Mouse (Mus musculus): Measurements from ENCODE around the gene Bahcc1. TPM values are rescaled to one million over a fixed set of nuclear protein-coding genes. Genes with fewer than 3 reads are reported as not detected.

The Bahcc1 gene
- polyA plus RNA-seq, 1 experiment from 2014 or later: 8.2 TPM

- ATAC-seq (replicated peaks; ENCODE audit: low FRiP score, low read depth) (peak; percentile 53), DNase-seq (ENCODE audit: low spot score) (peak; percentile 70)
- no peak for TF ChIP-seq CTCF (IDR thresholded peaks at IDR 0.05; ENCODE audit: low read depth)
- 0 out of 2 replicates have a peak overlapping the region, but pooled peaks have one; percentile 50 for H3K4me2 ChIP-seq (ENCODE audit: low read length)
- peaks cover 64% of the 10 kb centered on the region for H3K4me1 ChIP-seq (replicated peaks; ENCODE audit: insufficient read depth, low read length)
- H3K36me3 ChIP-seq (ENCODE audit: insufficient read depth, low read length): no peaks in the 10 kb centered on the region
- 35% methylated on average over 19 of the region's 19 CpGs for WGBS
- peak overlapping the region; percentile 80 for H3K27ac ChIP-seq
- no peak overlapping the region for H3K4me3 ChIP-seq (replicated peaks; ENCODE audit: low read depth, low read length)
- no peaks in the 10 kb centered on the region for H3K27me3 ChIP-seq (ENCODE audit: insufficient read depth, low read length)
- H3K9ac ChIP-seq (ENCODE audit: low read depth, low read length): peak overlapping the region; percentile 13; the same call in 1 of the 2 replicates
- no peaks in the 10 kb centered on the region for H3K9me3 ChIP-seq (replicated peaks; ENCODE audit: low read length)
These were observed 8.9 kb upstream of the Bahcc1 start for GRCm38 (mm10) chr11:120223586-120224487.

- Histone ChIP-seq H3K4me3 (replicated peaks; ENCODE audit: low read depth, low read length) (peak overlapping the region; percentile 4; the same call in 1 of the 2 replicates), H3K9ac (ENCODE audit: low read depth, low read length) (peak overlapping the region; percentile 36; the same call in 1 of the 2 replicates), H3K4me2 (ENCODE audit: low read length) (peak overlapping the region; percentile 50), H3K36me3 (ENCODE audit: insufficient read depth, low read length) (no peaks in the 10 kb centered on the region), H3K9me3 (replicated peaks; ENCODE audit: low read length) (no peaks in the 10 kb centered on the region), H3K4me1 (replicated peaks; ENCODE audit: insufficient read depth, low read length) (peaks cover 70% of the 10 kb centered on the region), H3K27ac (peak overlapping the region; percentile 80), H3K27me3 (ENCODE audit: insufficient read depth, low read length) (no peaks in the 10 kb centered on the region)
- 10% methylated on average over 11 of the region's 11 CpGs for WGBS
- DNase-seq (ENCODE audit: low spot score) (peak; percentile 44), ATAC-seq (replicated peaks; ENCODE audit: low FRiP score, low read depth) (peak; percentile 6; the same call in 1 of the 2 replicates)
- no peak for TF ChIP-seq CTCF (IDR thresholded peaks at IDR 0.05; ENCODE audit: low read depth)
These were observed 8.1 kb upstream of the Bahcc1 start for GRCm38 (mm10) chr11:120224488-120225255.

DNA sequence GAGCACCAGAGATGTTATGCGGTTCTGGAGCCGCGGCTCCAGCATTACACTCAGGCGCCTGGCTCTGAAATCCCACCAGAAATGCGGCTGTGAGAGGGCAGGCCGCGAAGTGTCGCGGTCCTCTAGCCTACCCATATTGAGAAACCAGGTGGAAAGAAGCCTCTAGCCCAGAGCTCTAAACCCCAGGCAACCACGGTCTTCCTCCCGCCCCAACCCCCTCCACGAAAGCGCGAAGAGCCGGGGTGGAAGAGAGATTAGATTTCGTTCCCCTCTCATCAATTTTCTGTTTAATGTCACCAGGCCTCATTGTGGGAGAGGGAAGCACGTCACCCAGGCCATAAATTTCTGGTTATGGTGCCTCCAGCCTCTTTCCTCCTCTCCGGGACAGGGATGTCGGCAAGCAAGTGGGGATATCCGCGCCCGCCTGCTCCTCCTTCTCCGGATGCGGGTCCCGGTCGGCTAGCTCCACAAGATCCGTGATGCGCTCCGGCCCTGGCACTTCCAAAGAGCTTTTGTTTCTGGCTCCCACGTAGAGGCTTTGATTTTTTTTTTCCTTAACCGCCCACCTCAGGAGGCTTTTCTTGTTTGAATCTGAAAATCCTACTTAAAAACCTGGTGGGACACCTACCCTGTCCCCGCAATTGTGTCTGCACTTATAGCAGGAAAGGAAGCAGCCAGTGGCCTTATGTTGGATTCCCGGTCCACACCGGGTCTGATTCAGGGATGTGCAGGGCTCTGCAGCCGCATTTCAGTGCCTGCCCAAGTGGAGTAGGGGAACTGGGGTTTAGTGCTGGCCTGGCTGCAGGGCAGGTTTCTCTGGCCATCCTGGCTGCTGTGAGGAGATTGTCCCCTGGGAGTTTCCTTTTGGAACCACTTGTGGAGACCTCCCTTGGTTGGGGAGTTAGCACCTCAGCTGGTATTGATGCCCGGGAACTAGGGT, 7.2 kb upstream of the Bahcc1 start:
- Histone ChIP-seq H3K9me3 (replicated peaks; ENCODE audit: low read length) (no peaks in the 10 kb centered on the region), H3K36me3 (ENCODE audit: insufficient read depth, low read length) (no peaks in the 10 kb centered on the region), H3K4me1 (replicated peaks; ENCODE audit: insufficient read depth, low read length) (peaks cover 67% of the 10 kb centered on the region), H3K4me2 (ENCODE audit: low read length) (peak overlapping the region; percentile 50), H3K9ac (ENCODE audit: low read depth, low read length) (peak overlapping the region; percentile 36), H3K27ac (peak overlapping the region; percentile 80), H3K4me3 (replicated peaks; ENCODE audit: low read depth, low read length) (peak overlapping the region; percentile 4; the same call in 1 of the 2 replicates), H3K27me3 (ENCODE audit: insufficient read depth, low read length) (no peaks in the 10 kb centered on the region)
- TF ChIP-seq CTCF (IDR thresholded peaks at IDR 0.05; ENCODE audit: low read depth): no peak
- ATAC-seq (replicated peaks; ENCODE audit: low FRiP score, low read depth) (no peak), DNase-seq (ENCODE audit: low spot score) (peak; percentile 95)
- 7% methylated on average over 36 of the region's 36 CpGs for WGBS

DNA sequence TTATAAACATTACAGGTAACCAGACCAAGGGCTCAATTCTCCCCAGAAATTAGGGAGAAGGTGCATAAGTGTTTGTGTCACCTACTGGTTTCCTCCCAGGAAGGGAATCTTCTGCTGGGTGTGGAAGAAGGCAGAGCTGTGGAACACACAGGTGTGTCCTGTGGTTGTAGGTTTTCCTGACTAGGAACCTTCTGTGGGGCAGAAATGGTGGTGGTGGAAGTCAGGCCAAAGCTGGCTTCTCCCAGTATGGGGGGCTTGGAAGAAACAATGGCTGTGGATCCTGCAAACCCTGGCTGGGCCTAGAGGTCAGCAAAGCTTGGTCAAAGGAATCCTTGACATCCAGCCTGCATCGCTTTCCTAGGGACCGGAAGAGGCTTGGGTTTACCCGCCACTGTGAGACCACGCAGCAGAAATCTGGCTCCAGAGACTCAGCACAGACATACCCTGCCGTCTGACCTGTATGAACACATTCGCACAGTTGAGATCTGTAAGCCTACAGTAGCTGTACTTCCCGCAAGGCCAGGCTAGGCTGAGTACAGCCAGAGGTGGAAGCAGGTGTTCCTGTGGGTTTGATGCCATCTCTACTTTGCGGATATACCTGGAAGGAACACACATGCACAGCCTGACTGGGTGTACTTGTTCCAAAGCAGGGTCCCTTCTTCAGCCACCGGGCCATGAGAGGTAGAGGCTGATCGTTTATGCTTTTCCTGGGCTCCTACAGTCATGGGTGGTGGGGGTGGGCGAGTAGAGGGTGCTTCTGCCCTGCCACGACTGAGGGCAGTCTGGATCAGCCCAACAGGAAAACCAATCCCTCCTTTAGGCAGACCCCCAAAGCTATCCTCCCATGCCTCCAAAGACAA, 6.1 kb upstream of the Bahcc1 start:
- no peak for TF ChIP-seq CTCF (IDR thresholded peaks at IDR 0.05; ENCODE audit: low read depth)
- WGBS: 55% methylated on average over 12 of the region's 12 CpGs
- no peaks in the 10 kb centered on the region for H3K9me3 ChIP-seq (replicated peaks; ENCODE audit: low read length)
- H3K4me1 ChIP-seq (replicated peaks; ENCODE audit: insufficient read depth, low read length): peaks cover 58% of the 10 kb centered on the region
- peak; percentile 3 for DNase-seq (ENCODE audit: low spot score)
- peak overlapping the region; percentile 36; the same call in 1 of the 2 replicates for H3K9ac ChIP-seq (ENCODE audit: low read depth, low read length)
- ATAC-seq (replicated peaks; ENCODE audit: low FRiP score, low read depth): no peak
- H3K27ac ChIP-seq: peak overlapping the region; percentile 80
- no peaks in the 10 kb centered on the region for H3K27me3 ChIP-seq (ENCODE audit: insufficient read depth, low read length)
- no peak overlapping the region; the same call in 1 of the 2 replicates for H3K4me2 ChIP-seq (ENCODE audit: low read length)
- H3K4me3 ChIP-seq (replicated peaks; ENCODE audit: low read depth, low read length): no peak overlapping the region
- no peaks in the 10 kb centered on the region for H3K36me3 ChIP-seq (ENCODE audit: insufficient read depth, low read length)

GRCm38 (mm10) chr11:120227571-120228051, 5.1 kb upstream of the Bahcc1 start:
- H3K4me1 ChIP-seq (replicated peaks; ENCODE audit: insufficient read depth, low read length): peaks cover 66% of the 10 kb centered on the region
- H3K27ac ChIP-seq: peak overlapping the region; percentile 63; the same call in 1 of the 2 replicates
- DNase-seq (ENCODE audit: low spot score): peak; percentile 59
- 20% methylated on average over 8 of the region's 8 CpGs for WGBS
- TF ChIP-seq CTCF (IDR thresholded peaks at IDR 0.05; ENCODE audit: low read depth): no peak
- no peaks in the 10 kb centered on the region for H3K27me3 ChIP-seq (ENCODE audit: insufficient read depth, low read length)
- H3K9ac ChIP-seq (ENCODE audit: low read depth, low read length): peak overlapping the region; percentile 29; the same call in 1 of the 2 replicates
- no peak overlapping the region for H3K4me3 ChIP-seq (replicated peaks; ENCODE audit: low read depth, low read length)
- peak overlapping the region; percentile 27 for H3K4me2 ChIP-seq (ENCODE audit: low read length)
- ATAC-seq (replicated peaks; ENCODE audit: low FRiP score, low read depth): no peak
- no peaks in the 10 kb centered on the region for H3K9me3 ChIP-seq (replicated peaks; ENCODE audit: low read length)
- H3K36me3 ChIP-seq (ENCODE audit: insufficient read depth, low read length): no peaks in the 10 kb centered on the region

All from kidney, postnatal 0 days (tissue).